Mouse (Mus musculus) retina, embryonic 14.5 days (tissue): ENCODE data around the gene Gm28230.

Experiments
- DNase-seq: peaks from one replicate; pipeline ENCODE4 v3.0.0-alpha.2; 2015; ENCODE audit warnings: low spot score

Gene Gm28230

DNA sequence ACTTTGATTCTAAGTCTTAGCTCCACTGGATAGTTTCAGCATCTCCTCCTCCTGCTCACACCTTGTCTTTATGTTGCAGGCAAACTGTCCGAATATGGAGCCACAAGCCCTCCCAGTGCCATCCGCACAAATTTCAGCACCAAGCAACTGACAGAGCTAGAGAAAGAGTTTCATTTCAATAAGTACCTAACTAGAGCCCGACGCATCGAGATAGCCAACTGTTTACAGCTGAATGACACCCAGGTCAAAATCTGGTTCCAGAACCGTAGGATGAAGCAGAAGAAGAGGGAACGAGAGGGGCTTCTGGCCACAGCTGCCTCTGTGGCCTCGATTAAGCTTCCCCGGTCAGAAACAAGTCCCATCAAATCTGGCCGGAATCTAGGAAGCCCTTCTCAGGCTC is 37.4 kb downstream of the Gm28230 start:
- no peak for DNase-seq

DNA sequence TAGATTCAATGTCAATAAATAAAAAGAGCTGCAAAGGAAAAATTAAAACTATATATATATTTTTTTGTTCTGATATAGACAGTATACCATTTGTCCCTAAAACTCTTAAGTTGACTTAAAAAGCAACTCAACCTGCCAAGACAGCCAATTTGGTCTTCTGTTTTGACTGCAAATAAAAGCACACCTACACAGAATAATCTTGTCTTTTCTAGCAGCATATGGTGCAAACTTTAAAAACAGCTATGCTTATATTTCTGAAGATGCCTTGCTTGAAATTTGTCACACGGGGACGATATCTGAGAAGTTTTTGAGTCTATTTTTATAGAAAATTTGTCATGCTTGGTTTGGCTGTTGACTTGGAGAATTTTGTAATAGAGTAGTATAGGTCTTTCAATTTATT is 47.8 kb downstream of the Gm28230 start:
- no peak for DNase-seq

DNA sequence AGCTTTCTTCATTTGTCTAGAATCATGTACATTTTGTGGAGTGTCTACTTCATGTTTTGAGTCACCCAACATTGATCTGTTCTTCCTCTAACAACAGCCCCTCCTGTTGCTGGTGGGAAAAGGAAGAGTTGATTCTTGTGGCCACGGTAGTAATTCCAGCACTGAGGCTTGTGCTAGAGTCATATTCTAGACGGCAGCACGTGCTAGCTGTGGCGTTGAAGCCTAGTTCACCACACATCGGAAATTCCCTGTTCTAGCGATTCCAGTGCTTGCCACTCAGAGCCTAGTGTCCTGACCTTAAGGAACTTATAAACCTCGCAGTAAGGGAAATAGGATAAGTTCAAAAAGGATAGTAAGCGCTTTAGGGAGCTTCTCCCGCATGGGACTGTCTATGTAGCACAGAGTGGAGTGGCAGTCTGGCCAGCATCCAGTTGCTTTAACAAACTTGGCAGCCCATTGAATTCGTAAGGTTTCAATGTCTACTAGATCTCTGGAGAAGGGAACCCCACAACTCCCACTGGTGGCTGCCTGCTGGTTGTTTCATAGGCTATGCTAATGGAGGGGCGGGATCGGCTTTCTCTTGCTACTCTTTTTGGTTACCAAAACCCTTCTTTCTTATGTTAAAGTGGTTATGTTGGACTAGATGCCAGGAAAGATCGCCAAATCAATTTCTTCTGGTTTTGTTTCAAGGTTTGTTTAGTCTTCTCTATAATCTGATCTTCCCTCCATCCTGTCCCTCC is 51.2 kb downstream of the Gm28230 start:
- DNase-seq: no peak

DNA sequence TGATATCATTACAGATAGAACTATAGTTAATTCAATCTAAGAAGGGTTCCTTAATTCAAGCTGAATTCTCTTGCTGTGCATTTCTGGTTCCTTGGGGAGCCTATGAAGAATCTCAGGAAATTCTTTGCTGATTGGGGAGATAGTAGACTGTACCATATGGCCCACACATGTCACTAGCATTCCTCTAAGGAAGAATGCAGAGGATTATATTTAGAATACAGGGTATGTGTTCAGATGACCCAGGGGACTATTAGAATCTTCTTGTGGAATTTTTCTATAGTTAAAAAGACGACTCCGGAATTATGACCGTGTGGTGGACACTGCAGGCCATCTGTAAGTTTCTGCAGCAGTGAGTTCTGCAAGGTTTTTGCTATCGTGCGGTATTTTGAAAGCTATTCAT is 54.9 kb downstream of the Gm28230 start:
- DNase-seq: no peak

DNA sequence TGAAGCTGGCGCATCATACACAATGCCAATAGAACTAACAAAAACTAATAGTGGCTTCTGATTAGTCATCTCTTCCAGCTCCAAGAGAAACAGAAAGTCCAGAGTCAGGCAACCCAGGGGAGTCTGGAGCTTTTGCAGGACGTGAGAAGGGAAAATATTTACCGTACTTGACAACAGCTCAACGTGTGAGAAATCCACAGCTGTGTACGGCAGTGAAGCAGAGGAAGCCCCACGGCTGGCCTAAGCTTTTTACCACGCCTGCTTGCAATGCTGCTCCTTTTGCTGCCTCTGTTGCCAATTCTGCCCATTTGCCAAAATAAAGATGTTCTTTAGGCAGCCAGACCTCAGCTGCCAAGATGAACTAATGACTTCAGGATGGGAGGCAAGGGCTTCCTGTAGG is 69.0 kb downstream of the Gm28230 start:
- DNase-seq: no peak
